Mouse (Mus musculus) heart, embryonic 13.5 days (tissue): ENCODE measurements around the gene Trim9. TPM values are rescaled to one million over a fixed set of nuclear protein-coding genes. Genes with fewer than 3 reads are reported as not detected.

Experiments used
- ATAC-seq: fragments of 200-750 bp; cut with Nextera tagmentation; 2 replicates; pipeline ENCODE4 v1.8.0; 2017; ENCODE audit warnings: moderate TSS enrichment; ENCODE audit not compliant: insufficient number of reproducible peaks, low FRiP score, low TSS enrichment; ENCODE audit errors: extremely low read depth
- H3K27ac ChIP-seq: fragments of 300-500 bp; sonication (generic); replicated peaks from 2 replicates; pipeline ENCODE4 v1.5.1; 2015; ENCODE audit warnings: moderate library complexity, mild to moderate bottlenecking, inconsistent platforms
- H3K27me3 ChIP-seq: fragments of 300-500 bp; sonication (generic); replicated peaks from 2 replicates; pipeline ENCODE4 v1.6.1; 2015; ENCODE audit warnings: mild to moderate bottlenecking, inconsistent platforms
- H3K36me3 ChIP-seq: fragments of 300-500 bp; sonication (generic); 2 replicates; pipeline ENCODE4 v1.6.1; 2015; ENCODE audit warnings: mild to moderate bottlenecking, inconsistent platforms
- H3K4me1 ChIP-seq: fragments of 300-500 bp; sonication (generic); 2 replicates; pipeline ENCODE4 v1.6.1; 2015; ENCODE audit warnings: inconsistent platforms
- H3K4me2 ChIP-seq: fragments of 300-500 bp; sonication (generic); 2 replicates; pipeline ENCODE4 v1.6.1; 2015; ENCODE audit warnings: inconsistent platforms, mild to moderate bottlenecking, moderate library complexity
- H3K4me3 ChIP-seq: fragments of 300-500 bp; sonication (generic); 2 replicates; pipeline ENCODE4 v1.5.1; 2015; ENCODE audit warnings: moderate library complexity, mild to moderate bottlenecking, inconsistent platforms
- H3K9ac ChIP-seq: fragments of 300-500 bp; sonication (generic); 2 replicates; pipeline ENCODE4 v1.6.1; 2015; ENCODE audit warnings: inconsistent platforms, mild to moderate bottlenecking, moderate library complexity
- H3K9me3 ChIP-seq: fragments of 300-500 bp; sonication (generic); 2 replicates; pipeline ENCODE4 v1.6.1; 2016; ENCODE audit warnings: inconsistent platforms
- WGBS: fragments of 180-500 bp; shearing (Covaris S2); methylation state at CpG from one replicate; pipeline ENCODE4 v1.1.7; 2015; ENCODE audit warnings: mixed read lengths; 5-methylcytosine and 5-hydroxymethylcytosine counted together
- polyA plus RNA-seq: library from polyadenylated mRNA; unstranded; fragments of >200 nt; fragmentation: Nextera tagmentation; extraction: Ambion mirVana; gene quantifications from 2 replicates; pipeline ENCODE4 v1.2.1, GENCODE M21; 2015

Gene Trim9
- polyA plus RNA-seq, 1 experiment from 2014 or later: 0.57 TPM

GRCm38 (mm10) chr12:70325826-70326225, 21.6 kb downstream of the Trim9 start:
- Histone ChIP-seq H3K4me1 (peaks cover 9% of the 10 kb centered on the region), H3K4me2 (no peak overlapping the region), H3K9ac (no peak overlapping the region), H3K36me3 (no peaks in the 10 kb centered on the region), H3K4me3 (no peak overlapping the region), H3K27ac (no peak overlapping the region), H3K9me3 (no peaks in the 10 kb centered on the region), H3K27me3 (no peaks in the 10 kb centered on the region)
- ATAC-seq: no peak
- 76% methylated on average over 7 of the region's 7 CpGs for WGBS

GRCm38 (mm10) chr12:70322790-70323189, 24.6 kb downstream of the Trim9 start:
- Histone ChIP-seq H3K4me3 (no peak overlapping the region), H3K9me3 (no peaks in the 10 kb centered on the region), H3K27me3 (no peaks in the 10 kb centered on the region), H3K4me2 (no peak overlapping the region), H3K4me1 (no peaks in the 10 kb centered on the region), H3K36me3 (no peaks in the 10 kb centered on the region), H3K27ac (no peak overlapping the region), H3K9ac (no peak overlapping the region)
- 48% methylated on average over 1 of the region's 1 CpGs for WGBS
- ATAC-seq: no peak

GRCm38 (mm10) chr12:70316147-70316546, 31.3 kb downstream of the Trim9 start:
- H3K27me3 ChIP-seq: no peaks in the 10 kb centered on the region
- WGBS: 79% methylated on average over 9 of the region's 9 CpGs

GRCm38 (mm10) chr12:70307881-70308280, 39.5 kb downstream of the Trim9 start:
- H3K27ac ChIP-seq: no peak overlapping the region

More at GRCm38 (mm10) chr12:70316147-70316546, 31.3 kb downstream of the Trim9 start:
- Histone ChIP-seq H3K9me3 (no peaks in the 10 kb centered on the region), H3K27ac (no peak overlapping the region), H3K36me3 (no peaks in the 10 kb centered on the region), H3K4me2 (no peak overlapping the region), H3K9ac (no peak overlapping the region), H3K4me3 (no peak overlapping the region), H3K4me1 (no peaks in the 10 kb centered on the region)
- no peak for ATAC-seq

GRCm38 (mm10) chr12:70307062-70307461, 40.4 kb downstream of the Trim9 start:
- no peaks in the 10 kb centered on the region for H3K4me1 ChIP-seq
- no peak overlapping the region for H3K4me2 ChIP-seq
- H3K4me3 ChIP-seq: no peak overlapping the region
- no peaks in the 10 kb centered on the region for H3K9me3 ChIP-seq
- H3K27ac ChIP-seq: no peak overlapping the region
- H3K27me3 ChIP-seq: no peaks in the 10 kb centered on the region
- 70% methylated on average over 5 of the region's 5 CpGs for WGBS
- ATAC-seq: no peak
- H3K9ac ChIP-seq: no peak overlapping the region
- H3K36me3 ChIP-seq: no peaks in the 10 kb centered on the region

More at GRCm38 (mm10) chr12:70307881-70308280, 39.5 kb downstream of the Trim9 start:
- Histone ChIP-seq H3K4me3 (no peak overlapping the region), H3K36me3 (no peaks in the 10 kb centered on the region), H3K4me1 (no peaks in the 10 kb centered on the region), H3K9me3 (no peaks in the 10 kb centered on the region), H3K27me3 (no peaks in the 10 kb centered on the region), H3K9ac (no peak overlapping the region), H3K4me2 (no peak overlapping the region)
- WGBS: 78% methylated on average over 7 of the region's 7 CpGs
- ATAC-seq: no peak

- H3K27ac ChIP-seq: no peak overlapping the region
- 78% methylated on average over 6 of the region's 6 CpGs for WGBS
- H3K9ac ChIP-seq: no peak overlapping the region
- no peak overlapping the region for H3K4me2 ChIP-seq
- no peaks in the 10 kb centered on the region for H3K4me1 ChIP-seq
- no peaks in the 10 kb centered on the region for H3K9me3 ChIP-seq
- no peaks in the 10 kb centered on the region for H3K27me3 ChIP-seq
- no peak overlapping the region for H3K4me3 ChIP-seq
- no peaks in the 10 kb centered on the region for H3K36me3 ChIP-seq
- no peak for ATAC-seq
Observed at GRCm38 (mm10) chr12:70304014-70304413, 43.4 kb downstream of the Trim9 start.

- H3K4me2 ChIP-seq: no peak overlapping the region
Observed at GRCm38 (mm10) chr12:70303525-70303924, 43.9 kb downstream of the Trim9 start.

GRCm38 (mm10) chr12:70302022-70302720, 45.2 kb downstream of the Trim9 start:
- no peak overlapping the region for H3K9ac ChIP-seq
- H3K4me2 ChIP-seq: no peak overlapping the region
- no peaks in the 10 kb centered on the region for H3K36me3 ChIP-seq
- H3K9me3 ChIP-seq: 0 out of 2 replicates have a peak, but pooled peaks cover 2% of the 10 kb centered on the region
- no peak overlapping the region for H3K4me3 ChIP-seq
- ATAC-seq: no peak
- H3K4me1 ChIP-seq: no peaks in the 10 kb centered on the region
- H3K27me3 ChIP-seq: no peaks in the 10 kb centered on the region
- 68% methylated on average over 5 of the region's 5 CpGs for WGBS
- H3K27ac ChIP-seq: no peak overlapping the region

More at GRCm38 (mm10) chr12:70303525-70303924, 43.9 kb downstream of the Trim9 start:
- no peak overlapping the region for H3K9ac ChIP-seq
- ATAC-seq: no peak
- H3K27ac ChIP-seq: no peak overlapping the region
- no peaks in the 10 kb centered on the region for H3K27me3 ChIP-seq
- no peaks in the 10 kb centered on the region for H3K9me3 ChIP-seq
- WGBS: 44% methylated on average over 7 of the region's 7 CpGs
- H3K4me1 ChIP-seq: no peaks in the 10 kb centered on the region
- no peaks in the 10 kb centered on the region for H3K36me3 ChIP-seq
- no peak overlapping the region for H3K4me3 ChIP-seq

- Histone ChIP-seq H3K9me3 (0 out of 2 replicates have a peak, but pooled peaks cover 2% of the 10 kb centered on the region), H3K4me2 (no peak overlapping the region), H3K9ac (no peak overlapping the region), H3K36me3 (no peaks in the 10 kb centered on the region), H3K4me3 (no peak overlapping the region), H3K27me3 (no peaks in the 10 kb centered on the region), H3K27ac (no peak overlapping the region), H3K4me1 (no peaks in the 10 kb centered on the region)
- ATAC-seq: no peak
- 65% methylated on average over 5 of the region's 5 CpGs for WGBS
Observed at GRCm38 (mm10) chr12:70293927-70294684, 53.3 kb downstream of the Trim9 start.

GRCm38 (mm10) chr12:70293165-70293926, 54.1 kb downstream of the Trim9 start:
- H3K27ac ChIP-seq: no peak overlapping the region
- H3K9me3 ChIP-seq: 0 out of 2 replicates have a peak, but pooled peaks cover 2% of the 10 kb centered on the region
- no peak for ATAC-seq
- no peaks in the 10 kb centered on the region for H3K4me1 ChIP-seq
- no peaks in the 10 kb centered on the region for H3K27me3 ChIP-seq
- H3K9ac ChIP-seq: no peak overlapping the region
- no peak overlapping the region for H3K4me3 ChIP-seq
- no peaks in the 10 kb centered on the region for H3K36me3 ChIP-seq
- no peak overlapping the region for H3K4me2 ChIP-seq
- 85% methylated on average over 10 of the region's 10 CpGs for WGBS

- Histone ChIP-seq H3K4me3 (no peak overlapping the region), H3K27me3 (no peaks in the 10 kb centered on the region), H3K9me3 (no peaks in the 10 kb centered on the region), H3K4me2 (no peak overlapping the region), H3K9ac (no peak overlapping the region), H3K36me3 (no peaks in the 10 kb centered on the region), H3K4me1 (0 out of 2 replicates have a peak, but pooled peaks cover 7% of the 10 kb centered on the region), H3K27ac (no peak overlapping the region)
- no peak for ATAC-seq
- 81% methylated on average over 5 of the region's 5 CpGs for WGBS
Observed at GRCm38 (mm10) chr12:70285521-70285920, 61.9 kb downstream of the Trim9 start.
